Mouse (Mus musculus) frontal cortex, adult 2 months (tissue): Measurements from ENCODE around the gene Stk11. TPM values are rescaled to one million over a fixed set of nuclear protein-coding genes. Genes with fewer than 3 reads are reported as not detected.
A peak's percentile ranks its signal among the peaks of the same experiment; 100 is the strongest.
"Not testable (repeated sequence)": the region's sequence is repeated elsewhere in the genome, so short reads cannot be mapped to it uniquely, and the experiment has no call there.

Experiments used
- DNase-seq, 2 experiments: peaks; one replicate each; pipeline ENCODE4 v3.0.0; 2022; ENCODE audit warnings: low spot score in 1 of 2; ENCODE audit errors: extremely low spot score in 1 of 2
- polyA plus RNA-seq: library from polyadenylated mRNA; depleted of rRNA; stranded (reverse); fragments of >200 nt; gene quantifications from 2 replicates; pipeline ENCODE4 v1.2.3, GENCODE M21; 2012

Gene Stk11
- polyA plus RNA-seq, 1 experiment = 93.8 TPM

DNA sequence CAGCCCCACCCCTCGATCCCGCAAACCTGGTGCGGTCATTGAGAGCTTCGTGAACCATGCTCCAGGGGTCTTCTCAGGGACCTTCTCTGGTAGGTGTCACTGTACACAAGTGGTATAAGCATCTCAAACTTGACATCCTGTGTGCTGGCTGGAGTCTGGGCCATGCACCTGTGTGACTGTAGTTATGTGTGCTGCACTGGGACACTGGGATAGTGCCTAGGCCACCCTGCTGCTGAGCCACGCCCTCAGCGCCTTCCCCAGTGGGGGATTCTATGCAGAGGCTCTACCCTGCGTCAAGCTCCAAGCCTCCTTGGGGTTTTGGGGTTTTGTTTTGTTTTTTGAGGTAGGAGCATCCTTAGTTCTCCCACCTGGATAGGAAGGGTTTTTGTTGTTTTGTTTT lies 38.8 kb downstream of the Stk11 start:
- no peak for DNase-seq

DNA sequence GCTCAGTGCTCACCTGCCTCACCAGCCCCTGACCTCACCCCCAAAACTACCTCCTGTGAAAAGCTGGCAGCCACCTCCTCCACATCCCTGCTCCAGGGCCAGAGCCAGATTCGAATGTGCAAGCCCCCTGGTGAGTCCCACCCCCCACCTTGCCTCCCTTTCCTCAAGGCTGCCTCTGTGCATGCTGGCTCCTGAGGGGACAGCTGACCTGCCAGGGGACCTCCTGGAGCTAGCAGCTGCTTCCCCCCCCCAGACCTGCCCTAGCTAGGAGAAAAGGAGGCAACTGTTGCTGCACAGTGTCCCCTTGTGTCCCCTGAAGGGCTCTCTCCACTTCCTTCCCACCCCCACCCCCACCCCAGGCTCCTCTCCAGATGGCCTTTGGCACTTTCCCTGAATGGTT lies 39.7 kb downstream of the Stk11 start:
- DNase-seq = no peak

DNA sequence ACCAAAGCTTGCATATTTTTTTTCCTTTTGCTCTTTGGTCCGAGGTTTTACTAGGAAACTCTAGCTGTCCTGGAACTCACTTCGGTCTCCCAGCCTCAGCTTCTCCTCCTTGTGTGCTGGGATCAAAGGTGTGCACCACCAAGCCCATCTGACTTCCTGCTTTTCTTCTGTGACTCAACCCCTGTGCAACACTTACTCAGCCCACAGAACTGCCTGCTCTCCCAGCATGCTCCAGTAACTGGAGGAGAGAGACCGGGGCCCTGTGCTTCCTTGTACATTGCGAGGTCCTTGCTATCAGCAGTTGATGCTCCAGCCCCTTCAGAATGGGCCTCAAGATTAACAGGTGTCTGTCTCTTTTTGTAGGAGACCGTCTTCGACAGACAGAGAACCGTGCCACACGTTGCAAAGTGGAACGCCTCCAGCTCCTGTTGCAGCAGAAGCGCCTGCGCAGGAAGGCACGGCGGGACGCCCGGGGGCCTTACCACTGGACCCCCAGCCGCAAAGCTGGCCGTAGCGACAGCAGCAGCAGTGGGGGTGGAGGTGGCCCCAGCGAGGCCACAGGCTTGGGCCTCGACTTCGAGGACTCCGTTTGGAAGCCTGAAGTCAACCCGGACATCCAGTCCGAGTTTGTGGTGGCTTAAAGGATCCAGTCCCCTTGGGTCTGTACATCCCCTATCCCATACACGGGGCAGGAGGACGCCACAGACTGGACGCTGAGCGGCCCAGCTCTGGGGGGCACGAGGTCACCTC lies 40.6 kb downstream of the Stk11 start:
- DNase-seq = peak in 1 of 2 experiments; percentile 60

DNA sequence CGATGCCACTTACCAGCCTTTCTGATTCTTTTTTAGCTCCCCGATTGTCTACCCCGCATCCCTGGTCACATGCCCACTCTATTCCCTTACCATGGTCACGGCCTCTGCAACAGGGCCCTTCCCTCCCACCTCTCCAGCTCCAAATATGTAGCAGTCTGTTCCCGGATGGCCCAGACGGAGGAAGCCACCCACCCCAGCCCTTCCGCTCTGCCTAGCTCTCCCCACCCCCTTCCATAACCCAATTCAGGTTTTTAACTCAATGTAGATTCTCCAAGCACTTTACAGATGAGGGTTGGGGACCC lies 41.1 kb downstream of the Stk11 start:
- DNase-seq = no peak

DNA sequence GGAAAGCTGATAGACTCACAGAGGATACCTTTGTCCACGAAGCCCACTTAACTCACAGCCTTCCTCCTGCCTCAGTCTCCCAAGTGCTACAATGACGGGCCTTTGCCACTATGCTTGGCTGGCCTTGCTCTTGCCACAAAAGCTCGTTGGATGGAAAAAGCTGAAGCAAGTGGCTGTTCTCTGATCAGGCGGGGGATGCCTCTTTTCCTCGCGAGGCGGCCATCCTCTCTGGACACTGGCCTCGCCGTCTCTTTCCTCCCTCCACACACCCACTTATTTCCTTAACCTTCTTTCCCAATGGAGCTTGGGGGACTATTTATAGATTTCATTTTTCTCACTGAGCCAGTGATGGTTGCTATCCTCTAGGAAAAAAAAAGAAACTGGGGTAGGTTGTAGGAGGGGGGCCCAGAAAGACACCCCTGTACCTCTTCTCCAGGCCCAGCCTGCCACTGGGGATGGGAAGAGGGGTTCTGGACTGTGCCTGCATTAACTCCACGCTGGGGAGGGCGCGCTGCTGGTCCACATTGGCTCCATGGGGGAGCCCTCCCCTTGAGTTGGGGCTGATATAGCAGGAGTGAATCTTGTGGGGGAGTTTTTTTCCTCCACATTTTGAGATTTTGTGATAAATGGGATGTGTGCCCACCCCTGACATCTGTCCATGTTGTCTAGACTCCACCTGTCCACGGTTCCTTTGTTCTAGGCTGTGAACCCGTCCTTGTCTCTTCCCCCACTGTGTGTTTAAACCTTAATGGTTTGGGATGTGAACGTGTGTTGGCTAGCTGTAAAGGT lies 41.7 kb downstream of the Stk11 start:
- peak in 1 of 2 experiments; percentile 60 for DNase-seq

DNA sequence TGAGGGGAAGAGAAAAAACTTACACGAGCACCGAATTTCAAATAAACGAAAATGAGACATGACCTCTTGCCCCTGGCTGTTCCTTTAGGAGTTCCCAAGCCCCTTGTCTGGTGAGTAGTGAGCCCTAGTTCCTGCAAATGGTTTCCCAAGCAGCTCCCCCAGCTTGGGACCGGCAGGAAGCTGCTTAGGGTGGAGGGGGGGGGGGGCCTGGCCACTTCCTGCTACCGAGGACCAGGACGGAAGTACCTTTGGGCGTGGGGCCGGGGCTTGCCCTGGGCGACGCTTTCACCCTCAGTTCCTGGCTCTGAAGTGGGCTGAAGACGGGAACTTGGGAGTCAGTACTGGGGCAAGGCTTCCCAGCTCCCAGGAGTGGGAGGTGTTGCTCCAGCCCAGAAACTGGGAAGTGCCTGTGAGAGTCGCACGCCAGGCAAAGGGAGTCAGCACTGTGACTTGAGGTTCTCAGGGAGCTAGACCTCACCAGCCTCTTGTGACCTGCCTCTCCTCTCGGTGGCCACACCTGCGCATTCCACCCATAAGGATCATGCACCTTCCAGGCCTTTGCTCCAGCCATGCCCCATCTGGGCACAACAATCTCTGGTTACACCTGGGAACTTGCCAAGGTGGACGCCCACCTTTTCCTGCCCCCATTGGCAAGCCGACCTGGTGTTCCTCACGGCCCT lies 42.8 kb downstream of the Stk11 start:
- peak in 1 of 2 experiments; percentile 63 for DNase-seq

DNA sequence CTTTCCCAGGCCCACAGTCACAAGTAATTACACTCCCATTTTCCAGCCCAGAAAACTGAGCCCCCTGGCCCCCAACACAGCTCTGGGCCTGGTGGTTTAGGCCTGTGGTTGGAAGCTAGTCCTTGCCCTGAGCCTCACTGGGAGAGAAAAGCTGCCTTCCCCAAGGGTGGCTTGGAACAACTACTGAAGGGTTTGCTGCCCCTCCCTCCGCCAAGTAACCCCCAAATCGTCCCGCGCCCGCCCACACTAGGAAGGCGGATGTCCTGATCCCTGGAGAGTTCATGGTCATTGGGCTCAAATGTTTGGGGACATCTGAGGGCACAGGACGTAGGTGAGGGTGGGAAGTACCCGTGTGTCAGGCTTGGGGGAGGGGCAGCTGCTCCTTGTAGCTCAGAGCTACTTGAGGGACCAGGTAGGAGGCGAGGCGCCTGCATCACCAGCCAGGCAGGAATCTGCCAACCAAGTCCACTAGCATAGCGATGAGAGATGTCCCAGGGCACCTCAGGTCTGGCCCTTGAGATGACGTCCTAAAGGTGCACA lies 43.5 kb downstream of the Stk11 start:
- DNase-seq = no peak

DNA sequence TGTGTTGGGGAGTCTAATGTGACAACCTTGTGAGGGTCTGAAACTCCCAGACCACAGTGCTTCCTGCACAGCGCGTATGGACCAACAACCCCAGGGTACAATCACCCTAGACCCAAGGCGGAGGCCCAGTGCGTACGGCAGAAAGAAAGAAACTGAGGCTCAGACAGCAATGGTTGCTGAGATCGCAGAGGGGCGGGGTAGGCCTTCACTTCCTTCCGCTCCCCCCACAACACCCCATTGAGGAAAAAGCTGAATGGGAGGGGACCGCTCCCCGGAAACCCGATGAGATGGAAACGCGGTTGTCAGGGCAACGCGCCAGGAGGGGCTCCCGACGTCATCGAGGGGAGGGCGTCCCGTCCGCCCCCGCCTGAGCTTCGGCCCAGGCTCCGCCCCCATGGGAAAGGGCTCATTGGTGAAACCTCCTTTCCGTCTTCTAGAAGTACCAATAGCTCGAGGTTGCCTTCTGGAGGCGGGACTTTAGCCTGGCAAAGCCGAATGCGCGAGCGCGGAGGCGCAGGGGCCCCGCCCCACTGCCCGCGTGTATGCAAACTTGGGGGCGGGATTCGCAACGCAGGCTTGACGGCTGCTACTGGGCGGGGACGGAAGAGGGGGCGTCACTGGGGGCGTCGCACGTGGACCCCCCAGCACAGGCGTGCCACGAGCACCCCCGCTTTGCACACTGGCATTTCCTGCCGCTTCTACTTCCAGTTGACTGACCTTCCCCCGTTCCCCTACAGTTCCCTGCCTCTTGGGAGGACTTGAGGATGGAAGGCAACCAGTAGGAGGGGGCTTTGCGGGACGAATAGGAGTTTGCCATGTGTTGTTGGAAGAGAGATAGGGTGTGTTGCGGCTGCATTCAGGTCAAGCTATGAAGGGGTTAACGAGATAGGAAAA lies 44.2 kb downstream of the Stk11 start:
- peak; percentile 98 to 99 for DNase-seq

DNA sequence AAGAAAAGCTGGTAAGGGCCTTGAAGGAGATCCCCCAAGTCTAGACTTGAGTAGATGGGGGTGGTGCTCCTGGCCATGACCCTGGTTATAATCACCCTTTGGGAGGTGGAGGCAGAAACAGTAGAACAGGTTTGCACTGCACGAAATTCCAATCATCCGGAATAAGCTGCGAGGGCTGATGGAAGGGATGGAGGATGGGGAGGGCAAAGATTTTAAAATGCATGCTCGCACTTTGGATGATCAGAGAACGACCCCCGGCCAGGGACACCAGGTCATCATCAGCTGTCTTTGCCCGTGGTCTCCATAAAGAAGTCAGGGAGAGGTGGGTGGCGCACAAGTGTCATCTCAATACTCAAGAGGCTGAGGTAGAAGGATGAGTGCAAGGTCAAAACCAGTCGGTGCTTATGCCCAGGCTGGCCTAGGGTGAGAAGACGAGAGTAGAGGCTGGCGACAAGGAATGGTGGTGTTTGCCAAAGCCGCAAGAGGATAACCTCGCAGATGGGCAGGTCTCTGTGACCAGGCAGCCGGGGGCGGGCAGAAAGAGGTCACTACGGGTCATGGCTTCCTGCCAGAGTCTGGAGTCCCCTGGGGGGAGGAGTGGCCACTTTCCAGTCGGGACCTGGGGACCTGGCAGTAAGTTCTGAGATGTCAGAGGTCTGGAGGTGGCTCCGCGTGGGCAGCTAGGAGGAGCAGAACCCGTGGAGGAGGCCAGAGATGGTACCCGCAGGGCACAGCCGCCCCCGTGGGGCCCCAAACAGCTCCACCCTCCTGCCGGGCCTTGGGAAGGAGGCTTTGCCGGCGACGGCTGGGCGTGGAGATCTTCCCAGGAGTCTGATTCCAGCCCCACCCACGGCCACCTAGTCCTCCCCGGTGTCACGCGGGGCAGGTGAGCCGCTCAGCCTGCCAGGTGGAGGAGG lies 45.1 kb downstream of the Stk11 start:
- DNase-seq = peak in 1 of 2 experiments; percentile 55

DNA sequence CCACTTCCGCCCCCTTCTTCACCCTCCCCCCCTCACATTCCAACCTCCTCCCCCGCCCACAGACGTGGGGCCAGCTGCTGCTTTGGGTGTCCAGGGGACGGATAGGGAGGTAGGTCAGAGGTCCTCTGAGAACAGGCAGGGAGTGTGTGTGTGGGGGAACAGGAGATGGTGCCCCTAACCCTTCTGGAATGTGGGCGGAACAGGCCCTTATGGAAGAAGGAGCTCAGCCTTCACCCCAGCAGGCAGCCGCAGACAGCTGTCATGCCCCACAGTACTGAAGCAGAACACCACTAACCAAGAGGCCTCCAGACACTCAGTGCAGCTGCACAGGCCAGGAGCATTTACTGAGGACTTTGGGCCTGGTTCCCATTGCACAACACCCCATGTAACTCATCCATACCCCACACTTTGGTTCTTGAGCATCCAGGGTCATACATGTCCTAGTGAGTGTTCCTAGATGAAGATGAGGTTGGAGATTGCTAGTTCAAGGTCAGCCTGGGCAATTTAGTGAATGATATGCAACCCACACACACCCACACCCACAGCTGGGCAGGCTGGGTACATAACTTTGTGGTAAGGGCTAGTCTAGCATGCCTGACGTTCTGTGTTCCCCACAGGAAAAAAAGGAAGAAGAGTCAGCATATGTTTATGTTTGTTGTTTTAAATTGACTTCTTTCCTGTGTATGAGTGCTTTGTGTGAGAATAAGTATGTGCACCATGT lies 46.1 kb downstream of the Stk11 start:
- no peak for DNase-seq

DNA sequence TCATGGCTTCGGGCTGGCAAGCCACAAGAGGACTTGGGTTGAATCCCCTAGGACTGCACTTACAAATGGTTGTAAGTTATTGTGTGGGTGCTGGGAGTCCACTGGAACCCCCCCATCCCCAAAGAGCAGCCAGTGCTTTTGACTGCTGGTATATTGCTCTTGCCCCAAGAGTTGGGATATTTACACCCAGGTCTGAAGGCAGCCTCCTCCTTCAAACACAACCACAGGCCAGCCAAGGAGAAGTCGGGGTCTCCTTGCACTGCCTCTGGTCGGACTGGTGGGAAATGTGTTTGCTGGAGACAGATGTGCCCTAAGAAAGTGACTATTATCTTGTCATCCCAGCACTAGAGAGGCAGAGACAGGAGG lies 46.6 kb downstream of the Stk11 start:
- no peak for DNase-seq

DNA sequence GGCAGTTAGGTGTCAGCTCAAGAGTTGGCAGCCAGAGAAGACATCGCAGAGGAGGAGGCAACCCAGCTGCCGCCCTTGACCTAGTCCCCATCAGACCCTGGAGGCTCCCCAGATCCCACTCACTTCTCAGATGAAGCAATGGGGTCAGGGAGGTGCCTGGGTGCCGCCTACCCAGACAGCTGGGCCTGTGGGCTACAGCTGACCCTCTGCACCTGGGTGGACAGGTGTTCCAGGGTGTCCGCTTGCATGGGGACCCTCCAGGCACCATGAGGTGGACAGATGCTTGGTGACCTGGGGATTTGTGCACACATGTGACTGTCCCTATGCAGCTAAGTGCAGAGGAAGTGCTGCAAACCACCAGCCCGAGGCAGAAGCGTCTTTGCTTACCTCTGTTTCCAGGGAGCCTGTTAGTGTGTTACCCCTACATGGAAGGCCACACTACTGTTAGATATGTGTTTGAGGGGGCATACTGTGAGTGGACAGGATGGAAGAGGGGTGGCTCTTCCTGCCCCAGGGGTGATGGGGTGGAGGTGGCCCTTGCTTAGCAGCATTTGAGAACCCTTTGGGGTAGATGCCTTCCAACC lies 47.2 kb downstream of the Stk11 start:
- no peak for DNase-seq

DNA sequence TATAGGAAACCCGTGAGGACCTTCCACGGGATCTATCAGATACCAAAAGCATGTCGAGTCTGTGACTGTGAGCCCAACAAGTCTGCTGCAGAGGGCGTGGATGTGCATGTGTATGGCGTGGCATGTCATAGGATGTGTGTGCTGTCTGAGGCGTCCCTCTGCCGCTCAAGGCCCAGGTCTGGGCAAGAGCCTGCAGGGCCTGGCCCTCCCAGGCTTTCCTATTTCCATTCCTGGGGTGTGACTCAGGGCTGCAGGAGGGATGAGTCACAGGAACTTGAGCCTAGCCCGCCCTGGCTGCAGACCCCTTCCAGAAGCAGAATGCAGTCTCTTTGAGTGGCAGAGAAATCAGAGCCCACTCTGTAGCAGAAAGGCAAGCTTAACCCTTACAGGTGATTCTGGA lies 48.1 kb downstream of the Stk11 start:
- DNase-seq = no peak

DNA sequence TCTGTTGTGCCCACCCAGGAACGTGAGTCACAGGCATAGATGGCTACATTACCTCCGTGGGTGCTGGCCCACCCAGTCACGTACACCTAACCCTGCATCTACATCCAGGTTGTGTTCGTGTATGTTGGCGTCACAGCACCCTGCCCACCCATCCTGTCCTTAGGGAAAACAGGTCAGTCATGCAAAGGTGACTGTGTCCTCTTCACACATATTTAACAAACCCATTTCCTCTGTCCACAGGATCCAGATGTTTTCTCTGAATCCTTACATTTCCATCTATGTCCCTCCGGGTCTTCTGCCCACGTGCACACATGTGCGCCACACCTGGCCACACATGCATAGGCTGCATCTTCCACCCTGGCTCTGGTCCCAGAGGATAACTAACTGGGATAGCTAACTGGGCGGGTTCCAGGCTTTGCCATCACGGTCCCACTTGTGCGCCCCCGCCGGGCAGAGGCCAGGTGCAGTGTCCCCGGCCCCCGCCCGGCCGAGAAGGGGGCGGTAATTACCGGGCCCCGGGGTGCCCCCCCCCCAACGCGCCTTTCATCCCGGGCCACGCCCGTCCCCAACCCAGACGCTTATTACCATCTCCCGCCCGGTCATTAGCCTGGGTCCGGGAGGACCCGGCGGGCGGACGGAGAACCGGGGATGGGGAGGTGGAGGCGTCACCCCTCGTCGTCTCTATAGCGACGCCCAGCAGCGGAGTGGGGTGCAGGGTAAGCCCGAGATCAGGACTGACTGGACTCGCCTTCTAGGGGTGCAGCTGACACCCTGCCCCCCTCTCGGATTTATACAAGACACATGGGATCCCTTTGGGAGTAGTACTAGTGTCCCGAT lies 48.8 kb downstream of the Stk11 start:
- peak in 1 of 2 experiments; percentile 33 for DNase-seq

DNA sequence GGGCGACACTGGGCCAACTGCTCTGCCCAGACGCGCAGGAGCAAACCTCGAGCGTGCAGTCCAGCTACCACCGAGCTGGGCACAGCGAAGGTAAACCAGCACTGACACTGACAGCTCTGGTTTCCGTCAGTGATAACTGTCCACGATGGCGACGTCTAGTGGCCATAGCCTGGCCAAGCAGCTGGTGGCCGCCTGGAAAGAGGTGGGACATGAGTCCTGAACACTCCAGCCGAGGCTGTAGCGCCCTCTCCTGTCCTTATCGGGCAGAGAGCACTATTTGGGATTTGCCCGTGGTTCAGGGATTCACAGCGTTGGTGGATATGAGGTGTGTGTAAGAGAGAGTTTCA lies 49.4 kb downstream of the Stk11 start:
- peak; percentile 94 to 99 for DNase-seq

DNA sequence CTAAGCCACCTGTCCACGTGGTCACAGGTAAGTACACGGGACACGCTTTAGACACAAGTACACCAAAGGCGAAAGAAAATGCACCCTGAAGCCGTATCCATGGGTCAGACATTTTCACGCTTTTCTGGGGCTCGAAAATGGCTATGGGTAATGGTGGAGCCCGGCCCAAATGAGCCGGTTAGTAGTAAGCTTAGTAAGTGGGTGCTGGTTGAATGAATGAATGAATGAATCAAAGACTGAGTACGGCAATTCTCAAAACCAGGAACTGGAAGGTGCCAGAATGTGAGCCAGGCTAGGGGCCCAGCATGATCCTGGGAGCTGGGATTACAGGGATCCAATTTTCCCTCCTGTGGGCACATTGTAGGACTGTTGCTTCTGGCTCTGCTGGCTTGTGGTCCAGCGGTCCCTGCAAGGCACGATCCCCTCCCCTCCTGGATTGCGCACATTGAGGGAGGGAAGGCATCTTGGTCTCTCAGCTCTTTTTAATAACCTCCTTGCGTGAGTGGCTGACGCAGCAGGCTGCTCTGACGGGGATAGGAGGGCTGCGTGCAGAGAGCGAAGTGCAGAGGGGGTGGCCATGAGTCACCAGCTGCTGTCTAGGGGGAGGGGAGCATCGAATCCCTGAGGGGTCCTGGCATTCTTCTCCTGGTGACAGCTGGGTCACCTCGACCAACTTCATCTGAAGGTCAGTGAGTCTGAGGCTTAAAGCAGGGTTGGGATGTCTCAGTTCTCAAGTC lies 50.0 kb downstream of the Stk11 start, which contains the start of gene Cirbp:
Gene Cirbp, plus strand, starts transcription at position 594 of the 737 bp plus-strand sequence.
- peak in 1 of 2 experiments; percentile 83 for DNase-seq

DNA sequence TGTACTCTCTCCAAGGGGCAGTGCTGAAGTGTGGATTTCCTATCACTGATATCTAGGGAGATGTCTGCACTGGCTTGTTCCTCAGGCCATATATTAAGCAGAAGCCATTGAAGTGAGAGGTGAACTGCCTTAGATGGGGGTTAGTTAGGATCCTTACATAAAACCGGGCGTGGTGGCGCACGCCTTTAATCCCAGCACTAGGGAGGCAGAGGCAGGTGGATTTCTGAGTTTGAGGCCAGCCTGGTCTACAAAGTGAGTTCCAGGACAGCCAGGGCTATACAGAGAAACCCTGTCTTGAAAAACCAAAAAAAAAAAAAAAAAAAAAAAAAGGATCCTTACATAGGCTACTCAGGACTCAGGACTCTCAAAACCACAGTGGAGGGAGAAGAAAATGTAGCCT lies 50.5 kb downstream of the Stk11 start:
- DNase-seq = not testable (repeated sequence)
